ENCODE assay signal across 9 mouse cellular contexts in genomic region chr15:102673548-102673947, GRCm38 (mm10). TPM values are rescaled to one million over a fixed set of nuclear protein-coding genes. Genes with fewer than 3 reads are reported as not detected.
DNase-seq lines count a peak whose midpoint lies in the region; ATAC-seq lines count a peak whose summit lies in the region.
"Had no signal": no experiment of that assay in that cellular context is flagged by ENCODE, and none has a peak within 500 bp of the region (broad histone marks: within the 10 kb centered on the region; RNA-seq: fewer than 3 reads in every experiment).

No protein-coding gene starts in this region.

- WGBS in intestine, embryonic 15.5 days = 3% methylated on average over 10 of the region's 10 CpGs
- WGBS in stomach, embryonic 16.5 days = 4% methylated on average over 10 of the region's 10 CpGs

- peak overlapping the region; percentile 98 for H3K27ac ChIP-seq in intestine, embryonic 15.5 days
- peak overlapping the region; percentile 99 for H3K27ac ChIP-seq in stomach, embryonic 16.5 days (ENCODE audit: low read length)

- intact Hi-C loops in gastrocnemius, postnatal 36 days (cut with DNase I) = no loop called here
- intact Hi-C loops in left cerebral cortex, postnatal 25 days (cut with DNase I) = no loop called here

- no peaks in the 10 kb centered on the region for H3K36me3 ChIP-seq in intestine, embryonic 15.5 days
- no peaks in the 10 kb centered on the region for H3K36me3 ChIP-seq in stomach, embryonic 16.5 days (ENCODE audit: control insufficient read depth, insufficient read depth, low read length)

- H3K27me3 ChIP-seq in intestine, embryonic 15.5 days (replicated peaks) = no peaks in the 10 kb centered on the region
- no peaks in the 10 kb centered on the region for H3K27me3 ChIP-seq in stomach, embryonic 16.5 days (ENCODE audit: control insufficient read depth, insufficient read depth, low read length)

- H3K9ac ChIP-seq in intestine, embryonic 15.5 days = 0 out of 2 replicates have a peak overlapping the region, but pooled peaks have one; percentile 23
- peak overlapping the region; percentile 60 for H3K9ac ChIP-seq in stomach, embryonic 16.5 days (ENCODE audit: low read length)

- H3K9me3 ChIP-seq in intestine, embryonic 15.5 days = no peaks in the 10 kb centered on the region
- no peaks in the 10 kb centered on the region for H3K9me3 ChIP-seq in stomach, embryonic 16.5 days (replicated peaks; ENCODE audit: control insufficient read depth, low read length)

- peak overlapping the region; percentile 19 for H3K4me3 ChIP-seq in intestine, embryonic 15.5 days (replicated peaks)
- H3K4me3 ChIP-seq in stomach, embryonic 16.5 days (replicated peaks; ENCODE audit: low read length) = peak overlapping the region; percentile 60

- peak; percentile 52 for ATAC-seq in intestine, embryonic 15.5 days
- peak; percentile 67 for ATAC-seq in stomach, embryonic 16.5 days (ENCODE audit: insufficient read depth, low FRiP score)
- ATAC-seq in megakaryocyte-erythroid progenitor cell, adult 5-6 weeks (replicated peaks; ENCODE audit: low FRiP score, low TSS enrichment, poor library complexity, severe bottlenecking) = no peak

- peaks cover 12% of the 10 kb centered on the region; the same call in 1 of the 2 replicates for H3K4me1 ChIP-seq in intestine, embryonic 15.5 days (replicated peaks)
- peaks cover 17% of the 10 kb centered on the region for H3K4me1 ChIP-seq in stomach, embryonic 16.5 days (ENCODE audit: control insufficient read depth, insufficient read depth, low read length)

- peak; percentile 72 for DNase-seq in adrenal gland, postnatal 10 days
- peak; percentile 87 for DNase-seq in embryo, embryonic 11 days
- DNase-seq in gastrocnemius, postnatal 36 days = peak; percentile 32
- peak; percentile 47 to 87 for DNase-seq in left cerebral cortex, postnatal 25 days (ENCODE audit: low spot score in 2 of 2)
- DNase-seq in mesoderm, embryonic 11.5 days (ENCODE audit: low read depth, low spot score) = peak; percentile 88

- H3K4me2 ChIP-seq in intestine, embryonic 15.5 days (replicated peaks) = peak overlapping the region; percentile 88
- H3K4me2 ChIP-seq in stomach, embryonic 16.5 days (ENCODE audit: low read depth, low read length) = peak overlapping the region; percentile 83

RNA-seq across cellular contexts. Expression of gene Atp5g2, which starts 1.4 kb away (rescaled TPM):
- 10 to 100 TPM; 41.9 to 42.3 TPM for total RNA-seq in adrenal gland, postnatal 10 days (2021)
- 10 to 100 TPM; 12.7 to 29.6 TPM for total RNA-seq in gastrocnemius, postnatal 36 days (2021)
- polyA plus RNA-seq in intestine, embryonic 15.5 days (2015; fragmentation: Nextera tagmentation; extraction: Ambion mirVana) = 68.2 and 73.2 TPM in 2 replicates
- 10 to 100 TPM; 11.6 to 14.2 TPM for total RNA-seq in left cerebral cortex, postnatal 25 days (2021)
- 53.3 and 54.2 TPM in 2 replicates for polyA plus RNA-seq in stomach, embryonic 16.5 days (2015; fragmentation: Nextera tagmentation; extraction: Ambion mirVana)
- total RNA-seq in megakaryocyte-erythroid progenitor cell, adult 5-6 weeks (2014; fragmentation: Nextera tagmentation) = 135 and 168 TPM in 2 replicates
- total RNA-seq in megakaryocyte-erythroid progenitor cell, adult 5-6 weeks (2017) = 71.6 and 94.3 TPM in 2 replicates

RNA-seq across cellular contexts. Expression of gene Atf7, which starts 48.3 kb away (rescaled TPM):
- total RNA-seq in adrenal gland, postnatal 10 days (2021) = 10 to 100 TPM; 68.5 to 80.8 TPM
- total RNA-seq in gastrocnemius, postnatal 36 days (2021) = 10 to 100 TPM; 42.7 to 50.3 TPM
- 25.9 and 31.8 TPM in 2 replicates for polyA plus RNA-seq in intestine, embryonic 15.5 days (2015; fragmentation: Nextera tagmentation; extraction: Ambion mirVana)
- 10 to 100 TPM; 30.9 to 36.8 TPM for total RNA-seq in left cerebral cortex, postnatal 25 days (2021)
- polyA plus RNA-seq in stomach, embryonic 16.5 days (2015; fragmentation: Nextera tagmentation; extraction: Ambion mirVana) = 40.6 and 40.8 TPM in 2 replicates
- 115 and 116 TPM in 2 replicates for total RNA-seq in megakaryocyte-erythroid progenitor cell, adult 5-6 weeks (2014; fragmentation: Nextera tagmentation)
- total RNA-seq in megakaryocyte-erythroid progenitor cell, adult 5-6 weeks (2017) = 24.7 and 27.0 TPM in 2 replicates

RNA-seq across cellular contexts. Expression of gene Calcoco1, which starts 48.4 kb away (rescaled TPM):
- 10 to 100 TPM; 78.0 to 90.5 TPM for total RNA-seq in adrenal gland, postnatal 10 days (2021)
- 10 to 100 TPM; 57.9 to 72.7 TPM for total RNA-seq in gastrocnemius, postnatal 36 days (2021)
- 27.7 and 28.5 TPM in 2 replicates for polyA plus RNA-seq in intestine, embryonic 15.5 days (2015; fragmentation: Nextera tagmentation; extraction: Ambion mirVana)
- total RNA-seq in left cerebral cortex, postnatal 25 days (2021) = 10 to 100 TPM; 64.4 to 68.3 TPM
- 36.8 and 37.7 TPM in 2 replicates for polyA plus RNA-seq in stomach, embryonic 16.5 days (2015; fragmentation: Nextera tagmentation; extraction: Ambion mirVana)
- total RNA-seq in megakaryocyte-erythroid progenitor cell, adult 5-6 weeks (2014; fragmentation: Nextera tagmentation) = 11.3 and 14.1 TPM in 2 replicates
- 12.6 and 20.3 TPM in 2 replicates for total RNA-seq in megakaryocyte-erythroid progenitor cell, adult 5-6 weeks (2017)

RNA-seq across cellular contexts. Expression of gene Gm28047, which starts 48.7 kb away (rescaled TPM):
- 1 to 10 TPM in 1 of 2 experiments, not detected in 1; 1.5 TPM for total RNA-seq in adrenal gland, postnatal 10 days (2021)
- total RNA-seq in gastrocnemius, postnatal 36 days (2021) = 1 to 10 TPM in 1 of 2 experiments, not detected in 1; 1.6 TPM
- polyA plus RNA-seq in intestine, embryonic 15.5 days (2015; fragmentation: Nextera tagmentation; extraction: Ambion mirVana) = 0.57 TPM in 1 of 2 replicates, not detected in the other
- total RNA-seq in left cerebral cortex, postnatal 25 days (2021) = 1 to 10 TPM in 1 of 2 experiments, under 1 TPM in 1; 0.57 to 1.8 TPM
- not detected in 2 replicates for polyA plus RNA-seq in stomach, embryonic 16.5 days (2015; fragmentation: Nextera tagmentation; extraction: Ambion mirVana)
- total RNA-seq in megakaryocyte-erythroid progenitor cell, adult 5-6 weeks (2014; fragmentation: Nextera tagmentation) = 2.6 TPM in 1 of 2 replicates, not detected in the other
- not detected in 2 replicates for total RNA-seq in megakaryocyte-erythroid progenitor cell, adult 5-6 weeks (2017)
- polyA plus RNA-seq: spleen, adult 2 months had no signal

Comparison
In these comparisons a context has a peak if more than half of its experiments do, and no peak if none do; other contexts are left out.
1. DNase-seq: peak in every context shown above with its lines; median percentile 88 in mesoderm, embryonic 11.5 days; 87 in embryo, embryonic 11 days; 72 in adrenal gland, postnatal 10 days; 67 in left cerebral cortex, postnatal 25 days; 32 in gastrocnemius, postnatal 36 days.